Mouse (Mus musculus) brain, embryonic 14.5 days (tissue): ENCODE results near the gene Olfr56. TPM values are rescaled to one million over a fixed set of nuclear protein-coding genes. Genes with fewer than 3 reads are reported as not detected.
"Not testable (repeated sequence)": the region's sequence is repeated elsewhere in the genome, so short reads cannot be mapped to it uniquely, and the experiment has no call there.

Experiments
- DNase-seq: peaks from one replicate; pipeline ENCODE4 v3.0.0-alpha.2; 2011; ENCODE audit warnings: low read depth
- polyA plus RNA-seq: library from polyadenylated mRNA; depleted of rRNA; stranded (reverse); fragments of >200 nt; gene quantifications from 2 replicates; pipeline ENCODE4 v1.2.3, GENCODE M21; 2012; rRNA removed

The Olfr56 gene
- 0.03 TPM in 1 of 2 replicates, not detected in the other for polyA plus RNA-seq

DNA sequence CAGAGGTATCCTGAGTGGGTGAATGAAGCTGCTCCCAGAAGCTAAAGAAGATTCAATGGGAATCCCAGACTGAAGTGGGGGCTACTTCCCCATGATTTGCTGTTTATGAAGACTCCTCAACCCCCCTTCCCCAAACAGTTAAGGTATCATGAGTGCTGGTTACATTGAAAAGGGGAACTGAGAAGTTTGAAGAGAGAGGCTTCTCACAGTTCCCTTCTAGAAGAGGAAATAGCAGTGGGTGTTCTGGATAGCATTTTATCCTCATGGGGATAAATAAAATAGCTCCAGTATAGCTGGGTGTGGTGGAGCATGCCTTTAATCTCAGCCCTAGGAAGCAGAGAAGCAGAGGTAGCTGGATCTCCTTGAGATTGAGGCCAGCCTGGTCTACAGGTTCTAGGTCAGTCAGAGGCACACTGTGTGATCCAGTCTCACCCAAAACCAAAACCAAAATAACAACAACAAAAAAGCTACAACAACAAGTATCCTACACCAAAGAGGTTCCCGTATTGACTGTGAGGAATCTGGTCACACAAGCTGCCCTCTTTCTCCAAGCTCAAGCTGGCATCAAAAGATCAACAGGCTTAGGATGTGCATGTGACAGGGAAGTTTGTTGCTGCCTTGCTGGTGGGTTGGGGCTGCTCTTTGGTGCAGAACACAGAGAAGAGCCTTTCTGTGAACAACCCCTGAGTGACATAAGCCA is at the start of gene Olfr56:
Gene Olfr56 (plus strand): TSS at position 650 of the 700 bp plus-strand sequence.
- not testable (repeated sequence) for DNase-seq

DNA sequence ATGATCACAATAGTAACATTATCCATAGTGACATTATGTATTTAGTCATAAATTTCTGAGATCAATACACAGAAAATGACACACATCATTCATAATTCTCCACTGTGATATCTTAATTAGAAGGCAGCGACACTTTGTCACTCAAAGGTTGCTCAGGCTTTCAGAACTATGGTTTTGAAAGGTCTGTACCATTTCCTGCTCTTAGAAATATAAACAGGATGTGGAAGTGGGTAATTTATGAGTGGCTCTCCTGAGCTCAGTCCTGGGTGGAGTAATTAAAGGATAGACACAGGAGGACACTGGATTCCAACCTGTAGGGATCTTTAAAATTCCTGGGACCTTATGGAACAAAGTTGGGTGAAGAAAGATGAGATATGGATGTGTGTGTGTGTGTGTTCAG is 45.3 kb upstream of the Olfr56 start:
- DNase-seq: not testable (repeated sequence)

DNA sequence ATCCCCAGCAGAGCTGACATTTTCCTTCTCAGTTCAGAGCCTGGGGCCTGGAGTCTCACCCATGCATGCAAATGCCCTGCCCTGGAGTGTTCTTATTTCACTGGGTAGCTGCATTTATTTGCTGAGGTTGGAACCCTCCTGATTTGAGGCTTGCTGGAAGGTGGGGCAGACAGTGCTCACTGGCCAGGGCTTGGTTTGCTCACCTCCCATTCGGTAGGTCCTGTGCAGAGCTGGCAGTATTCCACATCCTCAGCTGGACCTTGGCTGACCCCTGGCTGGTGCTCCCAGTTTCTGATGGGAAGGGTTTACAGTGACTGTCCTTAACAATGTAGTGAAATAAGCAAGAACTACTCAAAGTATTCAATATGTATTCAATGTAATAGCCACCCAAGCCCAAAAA is 44.8 kb upstream of the Olfr56 start:
- DNase-seq: not testable (repeated sequence)

DNA sequence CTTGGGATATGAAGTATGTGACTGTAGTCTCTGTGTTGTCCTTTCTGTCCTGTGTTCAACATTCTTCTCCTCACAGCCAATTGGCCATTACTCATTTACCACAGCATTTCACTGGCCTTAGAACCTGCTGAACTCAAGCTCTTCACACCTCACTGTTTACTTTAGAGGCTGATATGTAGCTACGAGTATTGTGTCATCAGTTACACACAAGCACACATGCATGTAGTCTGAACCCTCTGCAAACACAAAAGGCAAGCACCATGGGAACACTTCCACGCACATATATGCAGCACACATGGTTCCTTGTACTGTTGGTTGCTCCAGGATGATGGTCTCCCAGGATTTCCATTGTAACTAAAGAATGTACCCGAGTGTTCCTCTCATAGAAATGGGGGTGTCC is 43.4 kb upstream of the Olfr56 start:
- DNase-seq: not testable (repeated sequence)

DNA sequence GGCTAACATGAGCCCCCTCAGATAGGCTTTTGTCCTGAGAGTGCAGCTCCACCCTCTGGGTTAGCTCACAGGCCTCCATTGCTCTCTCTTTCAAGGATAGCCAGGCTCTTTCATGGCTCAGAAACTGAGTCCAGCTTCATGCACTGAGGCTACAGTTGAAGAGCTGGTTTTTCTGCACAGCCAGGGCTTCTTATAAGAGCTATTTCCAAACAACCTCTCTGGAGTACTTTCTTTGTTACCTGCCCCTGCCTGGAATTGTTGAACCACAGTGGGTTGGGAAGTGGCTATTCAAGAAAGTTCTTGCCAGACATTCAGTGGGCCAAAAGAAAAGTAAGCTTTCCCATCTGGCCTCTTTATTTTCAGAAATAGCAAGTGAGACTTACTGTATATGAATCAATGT is 39.4 kb upstream of the Olfr56 start:
- not testable (repeated sequence) for DNase-seq

DNA sequence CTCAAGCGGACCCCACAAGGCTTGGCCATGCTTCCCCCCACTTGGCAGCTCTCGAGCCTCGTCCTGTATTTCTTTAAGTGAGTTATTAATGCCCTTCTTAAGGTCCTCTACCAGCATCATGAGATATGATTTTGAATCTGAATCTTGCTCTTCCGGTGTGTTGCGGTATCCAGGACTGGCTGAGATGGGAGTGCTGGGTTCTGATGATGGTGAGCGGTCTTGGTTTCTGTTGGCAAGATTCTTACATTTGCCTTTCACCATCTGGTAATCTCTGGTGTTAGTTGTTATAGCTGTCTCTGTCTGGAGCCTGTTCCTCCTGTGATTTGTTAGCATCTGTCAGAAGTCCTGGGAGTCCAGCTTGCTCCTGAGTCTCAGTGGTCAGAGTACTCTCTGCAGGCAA is 32.6 kb upstream of the Olfr56 start, which contains the start of gene Psme2b:
Gene Psme2b (minus strand): TSS at position 101 of the 400 bp plus-strand sequence.
- DNase-seq: not testable (repeated sequence)

DNA sequence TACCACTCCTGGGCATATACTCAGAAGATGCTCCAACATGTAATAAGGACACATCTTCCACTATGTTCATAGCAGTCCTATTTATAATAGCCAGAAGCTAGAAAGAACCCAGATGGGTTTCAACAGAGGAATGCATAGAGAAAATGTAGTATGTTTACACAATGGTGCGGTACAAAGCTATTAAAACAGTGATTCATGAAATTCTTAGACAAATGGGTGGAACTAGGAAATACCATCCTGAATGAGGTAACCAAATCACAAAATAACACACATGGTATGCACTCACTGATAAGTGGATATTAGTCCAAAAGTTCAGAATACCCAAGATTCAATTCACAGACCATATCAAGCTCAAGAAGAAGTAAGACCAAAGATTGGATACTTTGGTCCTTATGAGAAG is 4.0 kb upstream of the Olfr56 start:
- not testable (repeated sequence) for DNase-seq

DNA sequence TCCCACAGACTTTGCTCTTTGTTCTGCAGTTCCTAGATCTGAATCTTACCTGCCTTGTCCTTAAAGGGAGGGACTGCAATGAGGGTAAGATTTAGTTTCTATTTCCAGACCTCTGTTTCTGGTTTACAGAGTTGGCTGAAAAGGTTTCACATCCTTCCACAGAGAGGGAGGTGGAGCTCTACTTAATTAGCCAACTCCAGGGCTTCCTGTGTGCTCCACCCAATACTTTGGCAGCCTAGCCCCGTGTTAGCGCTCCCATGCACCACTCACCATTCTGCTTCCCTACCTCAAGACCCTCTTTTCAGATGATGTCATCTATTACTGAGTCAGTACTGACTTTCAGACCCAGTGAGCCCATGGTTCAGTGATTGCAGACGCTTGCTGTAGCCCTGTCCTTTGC is 562 bp downstream of the Olfr56 start, which contains the start of gene 9930111J21Rik1:
Gene 9930111J21Rik1 (minus strand): TSS at position 148 of the 400 bp plus-strand sequence.
- not testable (repeated sequence) for DNase-seq

DNA sequence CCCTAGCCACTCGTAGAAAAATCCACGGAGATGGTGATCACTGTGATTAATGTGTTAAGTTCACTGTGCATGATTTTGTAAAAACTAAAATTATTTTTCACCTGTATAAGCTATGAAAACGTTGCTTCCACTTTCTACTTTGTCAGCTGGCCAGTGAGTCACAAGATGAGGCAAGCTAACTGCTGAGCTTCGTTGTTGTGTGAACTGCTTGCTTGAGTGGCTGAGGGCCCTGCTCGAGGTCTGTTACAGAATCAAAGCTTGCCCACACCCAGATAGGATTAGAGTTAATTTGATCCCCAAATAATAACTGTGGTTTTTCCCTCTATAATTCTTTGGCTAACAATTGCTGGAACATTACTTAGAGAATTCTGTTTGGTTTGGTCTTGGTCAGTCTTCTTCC is 1.4 kb downstream of the Olfr56 start:
- not testable (repeated sequence) for DNase-seq

DNA sequence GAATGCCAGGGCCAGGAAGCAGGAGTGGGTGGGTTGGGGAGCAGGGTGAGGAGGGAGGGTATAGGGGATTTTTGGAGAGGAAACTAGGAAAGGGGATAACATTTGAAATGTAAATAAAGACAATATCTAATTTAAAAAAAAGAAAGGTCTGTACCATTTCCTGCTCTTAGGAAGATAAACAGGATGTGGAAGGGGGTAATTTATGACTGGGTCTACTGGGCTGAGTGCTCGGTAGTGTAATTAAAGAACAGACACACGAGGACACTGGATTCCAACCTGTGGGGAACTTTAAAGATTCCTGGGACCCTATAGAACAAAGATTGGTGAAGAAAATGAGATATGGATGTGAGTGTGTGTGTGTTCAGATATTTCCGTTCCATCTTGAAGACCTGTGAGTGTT is 4.2 kb downstream of the Olfr56 start:
- DNase-seq: not testable (repeated sequence)

DNA sequence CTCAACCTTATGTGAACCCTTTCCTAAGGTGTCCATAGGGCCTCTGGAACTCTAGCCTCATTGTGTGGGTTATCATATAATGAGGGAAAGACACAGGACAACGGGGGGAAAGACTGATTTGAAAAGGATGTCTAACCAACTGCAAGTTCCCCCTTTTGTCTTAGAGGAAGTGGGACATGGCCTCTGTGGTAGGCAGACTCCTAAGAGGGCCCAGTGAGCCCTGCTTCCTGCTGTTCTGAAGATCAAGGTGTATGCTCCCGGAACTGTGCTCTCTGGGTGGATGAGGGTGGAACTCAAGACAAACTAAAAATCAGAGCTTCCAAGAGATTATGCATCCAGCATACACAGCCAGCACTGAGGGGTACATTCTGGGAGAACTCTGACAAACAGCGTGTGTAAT is 9.5 kb downstream of the Olfr56 start:
- not testable (repeated sequence) for DNase-seq

DNA sequence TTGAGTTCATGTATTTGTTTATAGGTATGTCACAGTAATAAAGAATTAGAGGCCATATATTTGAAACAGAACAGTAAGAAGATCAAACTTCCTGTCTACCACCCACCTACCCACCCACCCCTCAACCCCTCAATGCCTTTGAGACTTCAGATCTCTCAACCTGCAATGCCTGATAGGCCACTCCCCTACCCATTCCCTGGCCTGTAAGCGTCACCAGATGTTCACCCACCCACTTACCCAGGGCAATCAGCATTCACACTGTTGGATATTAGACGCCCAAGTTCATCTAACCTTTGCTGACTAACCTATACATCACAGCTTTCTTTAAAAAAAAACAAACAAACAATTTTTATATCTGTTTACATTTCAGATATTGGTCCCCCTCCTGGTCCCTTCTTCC is 11.3 kb downstream of the Olfr56 start:
- DNase-seq: not testable (repeated sequence)

DNA sequence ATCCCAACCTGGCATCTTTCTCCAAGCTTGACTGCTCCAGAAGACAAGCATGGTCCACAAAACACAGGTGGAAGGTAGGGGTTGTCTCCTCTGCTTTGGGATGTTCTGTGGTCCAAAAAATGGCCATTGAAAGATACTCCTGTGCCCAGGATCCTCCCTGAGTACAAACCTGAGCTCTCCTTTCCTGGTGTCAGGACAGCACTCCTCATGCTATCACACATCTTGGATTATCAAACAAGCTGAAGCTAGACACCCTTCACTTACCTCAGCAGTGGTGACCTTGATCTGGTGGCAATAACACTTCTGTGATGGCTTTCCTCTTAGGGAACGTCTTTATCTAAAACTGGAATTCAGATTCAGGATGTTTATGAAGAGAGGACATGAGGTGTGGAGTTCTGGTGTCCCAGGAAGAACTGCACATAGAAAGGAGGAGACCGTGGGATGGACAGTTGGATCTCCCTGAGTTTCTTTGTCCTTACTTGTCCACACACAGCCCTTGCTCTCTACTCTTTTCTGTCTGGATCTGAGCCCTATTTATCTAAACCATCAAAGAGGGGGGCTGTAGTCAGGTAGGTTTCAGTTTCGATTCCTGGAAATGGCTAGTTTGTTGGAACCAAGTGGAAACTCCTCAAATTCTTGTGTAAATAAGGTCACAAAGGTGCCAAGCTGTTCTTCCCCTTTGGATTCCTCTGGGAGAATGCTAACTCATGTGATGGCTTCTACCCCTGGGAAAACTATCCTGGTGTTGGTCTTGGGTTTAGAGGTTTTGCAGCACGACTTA is 13.2 kb downstream of the Olfr56 start, which contains the start of gene Gm12185:
Gene Gm12185 (minus strand): TSS at position 487 of the 781 bp plus-strand sequence.
- not testable (repeated sequence) for DNase-seq

DNA sequence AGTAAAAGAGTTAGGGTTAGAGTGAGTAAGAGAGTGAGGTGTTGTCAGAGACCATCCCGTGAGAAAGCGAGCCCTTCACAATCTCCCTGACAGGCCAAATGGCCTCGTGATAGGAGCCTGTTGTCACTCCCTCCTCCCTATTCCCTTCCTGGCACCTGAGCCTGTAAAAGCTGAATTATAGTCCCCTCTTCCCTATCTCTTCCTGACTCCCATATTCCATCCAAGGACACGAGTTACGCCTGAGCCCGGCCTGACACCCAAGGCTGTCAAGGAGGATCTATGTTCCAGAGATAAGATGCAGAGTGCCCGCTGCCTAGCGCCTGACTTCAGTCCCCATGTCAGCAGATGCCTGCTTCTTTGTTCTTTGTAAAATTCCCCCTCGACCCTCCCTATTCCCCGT is 14.6 kb downstream of the Olfr56 start:
- DNase-seq: not testable (repeated sequence)

DNA sequence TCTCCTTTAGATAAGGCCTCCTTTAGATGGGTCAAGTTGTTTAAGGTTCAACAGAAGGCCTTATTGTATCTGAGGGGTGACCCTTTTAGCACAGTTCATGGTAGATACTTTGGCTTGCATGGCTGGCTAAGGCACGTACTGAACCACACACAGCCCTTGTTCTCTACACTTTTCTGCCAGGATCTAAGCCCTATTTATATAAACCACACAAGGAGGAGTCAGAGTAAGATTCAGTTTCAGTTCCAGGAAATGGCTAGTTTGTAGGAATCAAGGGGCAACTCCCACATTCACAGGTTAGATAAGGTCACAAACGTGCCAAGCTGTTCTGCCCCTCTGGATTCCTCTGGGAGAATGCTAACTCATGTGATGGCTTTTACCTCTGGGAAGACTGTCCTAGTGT is 15.3 kb downstream of the Olfr56 start, which contains the start of gene Tgtp1:
Gene Tgtp1 (minus strand): TSS at position 155 of the 400 bp plus-strand sequence.
- DNase-seq: not testable (repeated sequence)

DNA sequence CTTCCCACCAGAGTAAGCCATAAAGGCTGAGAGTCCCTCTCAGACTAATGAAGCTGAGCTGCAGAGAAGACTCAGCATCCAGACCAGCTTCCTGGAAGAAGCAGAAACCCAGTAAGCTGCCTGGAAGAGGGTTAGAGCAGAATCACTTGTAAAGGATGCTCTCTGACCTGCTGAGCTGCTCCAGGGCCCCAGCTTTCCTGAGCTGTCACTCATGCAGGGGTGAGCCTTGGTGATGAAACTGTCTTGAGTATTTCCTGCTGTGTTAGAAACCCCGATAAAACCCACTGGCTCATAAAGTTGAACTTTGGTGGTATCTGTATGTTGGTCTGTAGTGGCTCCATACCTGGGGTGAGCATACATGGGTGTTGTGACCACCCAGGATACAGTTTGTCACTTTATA is 21.7 kb downstream of the Olfr56 start:
- DNase-seq: not testable (repeated sequence)

DNA sequence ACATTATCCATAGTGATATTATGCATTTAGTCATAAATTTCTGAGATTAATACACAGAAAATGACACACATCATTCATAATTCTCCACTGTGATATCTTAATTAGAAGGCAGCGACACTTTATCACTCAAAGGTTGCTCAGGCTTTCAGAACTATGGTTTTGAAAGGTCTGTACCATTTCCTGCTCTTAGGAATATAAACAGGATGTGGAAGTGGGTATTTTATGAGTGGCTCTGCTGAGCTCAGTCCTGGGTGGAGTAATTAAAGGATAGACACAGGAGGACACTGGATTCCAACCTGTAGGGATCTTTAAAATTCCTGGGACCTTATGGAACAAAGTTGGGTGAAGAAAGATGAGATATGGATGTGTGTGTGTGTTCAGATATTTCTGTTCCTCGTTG is 27.6 kb downstream of the Olfr56 start:
- DNase-seq: not testable (repeated sequence)

DNA sequence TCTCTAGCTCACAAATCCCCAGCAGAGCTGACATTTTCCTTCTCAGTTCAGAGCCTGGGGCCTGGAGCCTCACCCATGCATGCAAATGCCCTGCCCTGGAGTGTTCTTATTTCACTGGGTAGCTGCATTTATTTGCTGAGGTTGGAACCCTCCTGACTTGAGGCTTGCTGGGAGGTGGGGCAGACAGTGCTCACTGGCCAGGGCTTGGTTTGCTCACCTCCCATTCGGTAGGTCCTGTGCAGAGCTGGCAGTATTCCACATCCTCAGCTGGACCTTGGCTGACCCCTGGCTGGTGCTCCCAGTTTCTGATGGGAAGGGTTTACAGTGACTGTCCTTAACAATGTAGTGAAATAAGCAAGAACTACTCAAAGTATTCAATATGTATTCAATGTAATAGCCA is 28.1 kb downstream of the Olfr56 start:
- DNase-seq: not testable (repeated sequence)

DNA sequence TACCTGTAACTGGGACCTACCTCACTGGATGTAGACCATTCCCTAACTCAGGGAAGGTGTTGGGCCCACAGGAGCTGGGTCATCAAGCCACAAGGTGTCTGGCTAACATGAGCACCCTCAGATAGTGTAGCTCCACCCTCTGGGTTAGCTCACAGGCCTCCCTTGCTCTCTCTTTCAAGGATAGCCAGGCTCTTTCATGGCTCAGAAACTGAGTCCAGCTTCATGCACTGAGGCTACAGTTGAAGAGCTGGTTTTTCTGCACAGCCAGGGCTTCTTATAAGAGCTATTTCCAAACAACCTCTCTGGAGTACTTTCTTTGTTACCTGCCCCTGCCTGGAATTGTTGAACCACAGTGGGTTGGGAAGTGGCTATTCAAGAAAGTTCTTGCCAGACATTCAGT is 33.4 kb downstream of the Olfr56 start:
- DNase-seq: not testable (repeated sequence)

DNA sequence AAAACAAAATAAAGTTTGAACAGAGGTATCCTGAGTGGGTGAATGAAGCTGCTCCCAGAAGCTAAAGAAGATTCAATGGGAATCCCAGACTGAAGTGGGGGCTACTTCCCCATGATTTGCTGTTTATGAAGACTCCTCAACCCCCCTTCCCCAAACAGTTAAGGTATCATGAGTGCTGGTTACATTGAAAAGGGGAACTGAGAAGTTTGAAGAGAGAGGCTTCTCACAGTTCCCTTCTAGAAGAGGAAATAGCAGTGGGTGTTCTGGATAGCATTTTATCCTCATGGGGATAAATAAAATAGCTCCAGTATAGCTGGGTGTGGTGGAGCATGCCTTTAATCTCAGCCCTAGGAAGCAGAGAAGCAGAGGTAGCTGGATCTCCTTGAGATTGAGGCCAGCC is 71.4 kb downstream of the Olfr56 start:
- DNase-seq: not testable (repeated sequence)

DNA sequence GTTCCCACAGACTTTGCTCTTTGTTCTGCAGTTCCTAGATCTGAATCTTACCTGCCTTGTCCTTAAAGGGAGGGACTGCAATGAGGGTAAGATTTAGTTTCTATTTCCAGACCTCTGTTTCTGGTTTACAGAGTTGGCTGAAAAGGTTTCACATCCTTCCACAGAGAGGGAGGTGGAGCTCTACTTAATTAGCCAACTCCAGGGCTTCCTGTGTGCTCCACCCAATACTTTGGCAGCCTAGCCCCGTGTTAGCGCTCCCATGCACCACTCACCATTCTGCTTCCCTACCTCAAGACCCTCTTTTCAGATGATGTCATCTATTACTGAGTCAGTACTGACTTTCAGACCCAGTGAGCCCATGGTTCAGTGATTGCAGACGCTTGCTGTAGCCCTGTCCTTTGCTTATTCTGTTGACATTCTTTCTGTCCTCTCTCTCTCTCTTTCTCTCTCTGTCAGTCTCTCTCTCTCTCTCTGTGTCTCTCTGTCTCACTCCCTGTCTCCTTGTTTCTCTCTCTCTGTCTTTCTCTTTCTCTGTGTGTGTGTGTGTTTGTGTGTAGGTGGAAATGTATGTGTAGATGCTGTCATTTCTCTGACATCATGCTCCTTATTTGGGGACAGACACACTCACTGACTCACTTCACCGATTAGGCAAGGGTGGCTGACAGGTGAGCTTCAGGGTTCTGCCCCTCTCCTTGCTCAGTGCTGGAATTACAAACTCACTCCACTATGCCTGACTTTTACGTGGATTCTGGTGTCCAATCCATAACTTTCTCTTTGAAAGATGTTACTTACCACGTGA is 72.6 kb downstream of the Olfr56 start, which contains the start of gene 9930111J21Rik2:
Gene 9930111J21Rik2 (minus strand): TSS at position 150 of the 799 bp plus-strand sequence.
- DNase-seq: not testable (repeated sequence)
